Mouse (Mus musculus) hindbrain, embryonic 14.5 days (tissue): Measurements from ENCODE around the gene Tuba4a. TPM values are rescaled to one million over a fixed set of nuclear protein-coding genes. Genes with fewer than 3 reads are reported as not detected.
A peak's percentile ranks its signal among the peaks of the same experiment; 100 is the strongest.

Source experiments
- ATAC-seq: fragments of 200-750 bp; cut with Nextera tagmentation; 2 replicates; pipeline ENCODE4 v1.8.0; 2017; ENCODE audit warnings: moderate number of reproducible peaks, mild to moderate bottlenecking, moderate TSS enrichment, moderate library complexity; ENCODE audit not compliant: low FRiP score
- DNase-seq: peaks from one replicate; pipeline ENCODE4 v3.0.0-alpha.2; 2015; ENCODE audit warnings: low spot score
- H3K27ac ChIP-seq: fragments of 300-500 bp; sonication (generic); 2 replicates; pipeline ENCODE4 v1.5.1; 2014; ENCODE audit warnings: mild to moderate bottlenecking, moderate library complexity
- H3K27me3 ChIP-seq: fragments of 300-500 bp; sonication (generic); 2 replicates; pipeline ENCODE4 v1.6.1; 2014; ENCODE audit warnings: mild to moderate bottlenecking, low read length, mixed read lengths; ENCODE audit not compliant: control insufficient read depth, insufficient read depth
- H3K36me3 ChIP-seq: fragments of 300-500 bp; sonication (generic); replicated peaks from 2 replicates; pipeline ENCODE4 v1.6.1; 2014; ENCODE audit not compliant: control insufficient read depth, insufficient read depth
- H3K4me1 ChIP-seq: fragments of 300-500 bp; sonication (generic); replicated peaks from 2 replicates; pipeline ENCODE4 v1.6.1; 2014; ENCODE audit warnings: antibody characterized with exemption, low read length, mixed read lengths; ENCODE audit not compliant: control insufficient read depth, insufficient read depth
- H3K4me2 ChIP-seq: fragments of 300-500 bp; sonication (generic); replicated peaks from 2 replicates; pipeline ENCODE4 v1.6.1; 2014; ENCODE audit warnings: mild to moderate bottlenecking, moderate library complexity
- H3K4me3 ChIP-seq: fragments of 300-500 bp; sonication (generic); replicated peaks from 2 replicates; pipeline ENCODE4 v1.5.1; 2014; ENCODE audit warnings: mild to moderate bottlenecking, low read length
- H3K9ac ChIP-seq: fragments of 300-500 bp; sonication (generic); 2 replicates; pipeline ENCODE4 v1.6.1; 2014
- H3K9me3 ChIP-seq: fragments of 300-500 bp; sonication (generic); 2 replicates; pipeline ENCODE4 v1.6.1; 2016; ENCODE audit warnings: low read length; ENCODE audit not compliant: control insufficient read depth
- WGBS: fragments of 180-500 bp; shearing (Covaris S2); extraction: QIAGEN DNeasy Blood & Tissue Kit; methylation state at CpG from one replicate; pipeline ENCODE4 v1.1.7; 2014; 5-methylcytosine and 5-hydroxymethylcytosine counted together
- polyA plus RNA-seq: library from polyadenylated mRNA; unstranded; fragments of >200 nt; fragmentation: Nextera tagmentation; extraction: Ambion mirVana; gene quantifications from 2 replicates; pipeline ENCODE4 v1.2.1, GENCODE M21; 2014

The Tuba4a gene
- polyA plus RNA-seq: 13.8 and 20.8 TPM in 2 replicates

- no peak for DNase-seq
- H3K4me1 ChIP-seq: peaks cover 13% of the 10 kb centered on the region
- peak within 1 kb of the TSS; percentile 58 for H3K9ac ChIP-seq
- no peaks in the 10 kb centered on the region for H3K9me3 ChIP-seq
- H3K27ac ChIP-seq: no peak within 1 kb of the TSS
- peak; percentile 69 for ATAC-seq
- peak within 1 kb of the TSS; percentile 89 for H3K4me2 ChIP-seq
- peaks cover 10% of the 10 kb centered on the region for H3K36me3 ChIP-seq
- H3K4me3 ChIP-seq: peak within 1 kb of the TSS; percentile 53
- under 1% methylated on average over 34 of the region's 34 CpGs for WGBS
- peaks cover 61% of the 10 kb centered on the region for H3K27me3 ChIP-seq
These were observed at the start of gene Tuba4a for GRCm38 (mm10) chr1:75219531-75219930. Gene Tuba4a, minus strand, starts transcription at chr1:75219865.

- no peak within 1 kb of the TSS for H3K27ac ChIP-seq
- ATAC-seq (peak; percentile 88), DNase-seq (no peak)
- H3K4me1 ChIP-seq: no peaks in the 10 kb centered on the region
- H3K9me3 ChIP-seq: no peaks in the 10 kb centered on the region
- H3K9ac ChIP-seq: peak within 1 kb of the TSS; percentile 65
- 13% methylated on average over 32 of the region's 32 CpGs for WGBS
- no peaks in the 10 kb centered on the region for H3K36me3 ChIP-seq
- peak within 1 kb of the TSS; percentile 66 for H3K4me2 ChIP-seq
- peak within 1 kb of the TSS; percentile 55 for H3K4me3 ChIP-seq
- peaks cover 49% of the 10 kb centered on the region for H3K27me3 ChIP-seq
These were observed 44.6 kb upstream of the Tuba4a start, which contains the start of gene Ptprn for GRCm38 (mm10) chr1:75264091-75264880. Gene Ptprn, minus strand, starts transcription at chr1:75264502.

- peak overlapping the region; percentile 66 for H3K4me2 ChIP-seq
- WGBS: 2% methylated on average over 40 of the region's 40 CpGs
- DNase-seq (peak; percentile 69), ATAC-seq (peak; percentile 64)
- peak overlapping the region; percentile 55 for H3K4me3 ChIP-seq
- H3K36me3 ChIP-seq: no peaks in the 10 kb centered on the region
- no peaks in the 10 kb centered on the region for H3K4me1 ChIP-seq
- no peaks in the 10 kb centered on the region for H3K9me3 ChIP-seq
- no peak overlapping the region for H3K27ac ChIP-seq
- H3K27me3 ChIP-seq: peaks cover 49% of the 10 kb centered on the region
- H3K9ac ChIP-seq: peak overlapping the region; percentile 65
These were observed 43.6 kb upstream of the Tuba4a start for GRCm38 (mm10) chr1:75262969-75263951.

- no peak for ATAC-seq
- Histone ChIP-seq H3K4me1 (no peaks in the 10 kb centered on the region), H3K9ac (no peak overlapping the region), H3K9me3 (no peaks in the 10 kb centered on the region), H3K36me3 (no peaks in the 10 kb centered on the region), H3K27me3 (peaks cover 40% of the 10 kb centered on the region), H3K4me3 (no peak overlapping the region), H3K27ac (no peak overlapping the region), H3K4me2 (no peak overlapping the region)
- no peak for DNase-seq
These were observed 41.6 kb upstream of the Tuba4a start for GRCm38 (mm10) chr1:75261278-75261677.

GRCm38 (mm10) chr1:75255516-75256046 is 35.9 kb upstream of the Tuba4a start:
- H3K36me3 ChIP-seq: no peaks in the 10 kb centered on the region
- no peak overlapping the region for H3K4me2 ChIP-seq
- H3K4me1 ChIP-seq: 0 out of 2 replicates have a peak, but pooled peaks cover 6% of the 10 kb centered on the region
- ATAC-seq (no peak), DNase-seq (no peak)
- H3K9me3 ChIP-seq: no peaks in the 10 kb centered on the region
- H3K27ac ChIP-seq: no peak overlapping the region
- 74% methylated on average over 10 of the region's 10 CpGs for WGBS
- H3K4me3 ChIP-seq: no peak overlapping the region
- H3K27me3 ChIP-seq: no peaks in the 10 kb centered on the region
- no peak overlapping the region for H3K9ac ChIP-seq

GRCm38 (mm10) chr1:75254625-75255013 is 35.0 kb upstream of the Tuba4a start:
- H3K27me3 ChIP-seq: no peaks in the 10 kb centered on the region
- DNase-seq (no peak), ATAC-seq (no peak)
- H3K27ac ChIP-seq: no peak overlapping the region
- 0 out of 2 replicates have a peak, but pooled peaks cover 6% of the 10 kb centered on the region for H3K4me1 ChIP-seq
- H3K9me3 ChIP-seq: no peaks in the 10 kb centered on the region
- no peaks in the 10 kb centered on the region for H3K36me3 ChIP-seq
- no peak overlapping the region for H3K4me3 ChIP-seq
- WGBS: 47% methylated on average over 8 of the region's 8 CpGs
- H3K4me2 ChIP-seq: no peak overlapping the region
- no peak overlapping the region for H3K9ac ChIP-seq

GRCm38 (mm10) chr1:75253849-75254624 is 34.4 kb upstream of the Tuba4a start:
- H3K4me3 ChIP-seq: no peak overlapping the region
- WGBS: 67% methylated on average over 16 of the region's 16 CpGs
- H3K9ac ChIP-seq: no peak overlapping the region
- H3K27me3 ChIP-seq: no peaks in the 10 kb centered on the region
- H3K4me1 ChIP-seq: 0 out of 2 replicates have a peak, but pooled peaks cover 6% of the 10 kb centered on the region
- DNase-seq (peak; percentile 89), ATAC-seq (no peak)
- H3K27ac ChIP-seq: no peak overlapping the region
- H3K4me2 ChIP-seq: no peak overlapping the region
- no peaks in the 10 kb centered on the region for H3K36me3 ChIP-seq
- H3K9me3 ChIP-seq: no peaks in the 10 kb centered on the region

- H3K4me2 ChIP-seq: no peak overlapping the region
- no peak overlapping the region for H3K4me3 ChIP-seq
- WGBS: 73% methylated on average over 16 of the region's 16 CpGs
- H3K4me1 ChIP-seq: 0 out of 2 replicates have a peak, but pooled peaks cover 6% of the 10 kb centered on the region
- DNase-seq (no peak), ATAC-seq (no peak)
- H3K36me3 ChIP-seq: no peaks in the 10 kb centered on the region
- H3K9me3 ChIP-seq: no peaks in the 10 kb centered on the region
- no peak overlapping the region for H3K27ac ChIP-seq
- no peaks in the 10 kb centered on the region for H3K27me3 ChIP-seq
- no peak overlapping the region for H3K9ac ChIP-seq
These were observed 33.4 kb upstream of the Tuba4a start for GRCm38 (mm10) chr1:75253029-75253428.
